Mouse (Mus musculus): ENCODE data around the gene Zbtb12. TPM values are rescaled to one million over a fixed set of nuclear protein-coding genes. Genes with fewer than 3 reads are reported as not detected.
A peak's percentile ranks its signal among the peaks of the same experiment; 100 is the strongest.

The Zbtb12 gene
- polyA plus RNA-seq, 1 experiment from 2014 or later = 1.5 TPM

- Histone ChIP-seq H3K9me3 (replicated peaks; ENCODE audit: control insufficient read depth, low read length) (no peaks in the 10 kb centered on the region), H3K4me1 (ENCODE audit: control insufficient read depth, insufficient read depth, low read length) (no peaks in the 10 kb centered on the region)
- WGBS = 83% methylated on average over 5 of the region's 5 CpGs
Observed at GRCm38 (mm10) chr17:34887942-34888341, 8.7 kb downstream of the Zbtb12 start.

GRCm38 (mm10) chr17:34890074-34890743 is 10.9 kb downstream of the Zbtb12 start:
- ATAC-seq (replicated peaks; ENCODE audit: extremely low read depth, insufficient read depth, low FRiP score) = no peak
- 81% methylated on average over 12 of the region's 12 CpGs for WGBS
- Histone ChIP-seq H3K36me3 (ENCODE audit: control insufficient read depth, insufficient read depth) (no peaks in the 10 kb centered on the region), H3K4me2 (ENCODE audit: low read depth, low read length) (no peak overlapping the region), H3K27ac (ENCODE audit: low read length) (no peak overlapping the region), H3K9me3 (replicated peaks; ENCODE audit: control insufficient read depth, low read length) (no peaks in the 10 kb centered on the region), H3K4me1 (ENCODE audit: control insufficient read depth, insufficient read depth, low read length) (peaks cover 2% of the 10 kb centered on the region; the same call in 1 of the 2 replicates), H3K27me3 (ENCODE audit: control insufficient read depth, insufficient read depth, low read length) (no peaks in the 10 kb centered on the region), H3K9ac (ENCODE audit: low read length) (no peak overlapping the region), H3K4me3 (ENCODE audit: low read length) (no peak overlapping the region)

More at GRCm38 (mm10) chr17:34887942-34888341, 8.7 kb downstream of the Zbtb12 start:
- no peaks in the 10 kb centered on the region for H3K36me3 ChIP-seq (ENCODE audit: control insufficient read depth, insufficient read depth)
- H3K9ac ChIP-seq (ENCODE audit: low read length) = no peak overlapping the region
- H3K27me3 ChIP-seq (ENCODE audit: control insufficient read depth, insufficient read depth, low read length) = no peaks in the 10 kb centered on the region
- no peak overlapping the region for H3K4me2 ChIP-seq (ENCODE audit: low read depth, low read length)
- no peak overlapping the region for H3K4me3 ChIP-seq (ENCODE audit: low read length)
- H3K27ac ChIP-seq (ENCODE audit: low read length) = no peak overlapping the region
- no peak for ATAC-seq (replicated peaks; ENCODE audit: extremely low read depth, insufficient read depth, low FRiP score)

- H3K27ac ChIP-seq (ENCODE audit: low read length) = no peak overlapping the region
- no peak for ATAC-seq (replicated peaks; ENCODE audit: extremely low read depth, insufficient read depth, low FRiP score)
- H3K4me2 ChIP-seq (ENCODE audit: low read depth, low read length) = no peak overlapping the region
- H3K4me3 ChIP-seq (ENCODE audit: low read length) = no peak overlapping the region
- H3K9me3 ChIP-seq (replicated peaks; ENCODE audit: control insufficient read depth, low read length) = no peaks in the 10 kb centered on the region
- no peak overlapping the region for H3K9ac ChIP-seq (ENCODE audit: low read length)
- peaks cover 2% of the 10 kb centered on the region; the same call in 1 of the 2 replicates for H3K36me3 ChIP-seq (ENCODE audit: control insufficient read depth, insufficient read depth)
- WGBS = 93% methylated on average over 2 of the region's 2 CpGs
- no peaks in the 10 kb centered on the region for H3K27me3 ChIP-seq (ENCODE audit: control insufficient read depth, insufficient read depth, low read length)
- peaks cover 6% of the 10 kb centered on the region for H3K4me1 ChIP-seq (ENCODE audit: control insufficient read depth, insufficient read depth, low read length)
Observed at GRCm38 (mm10) chr17:34891377-34891776, 12.1 kb downstream of the Zbtb12 start.

GRCm38 (mm10) chr17:34893072-34893824 is 14.0 kb downstream of the Zbtb12 start:
- H3K27me3 ChIP-seq (ENCODE audit: control insufficient read depth, insufficient read depth, low read length) = no peaks in the 10 kb centered on the region
- H3K9ac ChIP-seq (ENCODE audit: low read length) = peak overlapping the region; percentile 42
- no peak for ATAC-seq (replicated peaks; ENCODE audit: extremely low read depth, insufficient read depth, low FRiP score)
- peak overlapping the region; percentile 46 for H3K27ac ChIP-seq (ENCODE audit: low read length)
- H3K9me3 ChIP-seq (replicated peaks; ENCODE audit: control insufficient read depth, low read length) = no peaks in the 10 kb centered on the region
- peak overlapping the region; percentile 86 for H3K4me2 ChIP-seq (ENCODE audit: low read depth, low read length)
- H3K4me1 ChIP-seq (ENCODE audit: control insufficient read depth, insufficient read depth, low read length) = peaks cover 16% of the 10 kb centered on the region
- 74% methylated on average over 12 of the region's 12 CpGs for WGBS
- peaks cover 4% of the 10 kb centered on the region; the same call in 1 of the 2 replicates for H3K36me3 ChIP-seq (ENCODE audit: control insufficient read depth, insufficient read depth)
- H3K4me3 ChIP-seq (ENCODE audit: low read length) = peak overlapping the region; percentile 87; the same call in 1 of the 2 replicates

GRCm38 (mm10) chr17:34894074-34894597 is 14.9 kb downstream of the Zbtb12 start:
- no peaks in the 10 kb centered on the region for H3K27me3 ChIP-seq (ENCODE audit: control insufficient read depth, insufficient read depth, low read length)
- peaks cover 16% of the 10 kb centered on the region for H3K4me1 ChIP-seq (ENCODE audit: control insufficient read depth, insufficient read depth, low read length)
- H3K9me3 ChIP-seq (replicated peaks; ENCODE audit: control insufficient read depth, low read length) = no peaks in the 10 kb centered on the region
- peaks cover 4% of the 10 kb centered on the region; the same call in 1 of the 2 replicates for H3K36me3 ChIP-seq (ENCODE audit: control insufficient read depth, insufficient read depth)
- peak overlapping the region; percentile 86 for H3K4me2 ChIP-seq (ENCODE audit: low read depth, low read length)
- under 1% methylated on average over 48 of the region's 51 CpGs for WGBS
- H3K9ac ChIP-seq (ENCODE audit: low read length) = peak overlapping the region; percentile 91
- peak; percentile 91 for ATAC-seq (replicated peaks; ENCODE audit: extremely low read depth, insufficient read depth, low FRiP score)
- peak overlapping the region; percentile 89 for H3K27ac ChIP-seq (ENCODE audit: low read length)
- H3K4me3 ChIP-seq (ENCODE audit: low read length) = peak overlapping the region; percentile 87

GRCm38 (mm10) chr17:34894801-34895530 is 15.7 kb downstream of the Zbtb12 start:
- Histone ChIP-seq H3K27me3 (ENCODE audit: control insufficient read depth, insufficient read depth, low read length) (no peaks in the 10 kb centered on the region), H3K9ac (ENCODE audit: low read length) (peak overlapping the region; percentile 91), H3K4me3 (ENCODE audit: low read length) (peak overlapping the region; percentile 87), H3K4me2 (ENCODE audit: low read depth, low read length) (peak overlapping the region; percentile 86), H3K36me3 (ENCODE audit: control insufficient read depth, insufficient read depth) (peaks cover 4% of the 10 kb centered on the region; the same call in 1 of the 2 replicates), H3K9me3 (replicated peaks; ENCODE audit: control insufficient read depth, low read length) (no peaks in the 10 kb centered on the region), H3K27ac (ENCODE audit: low read length) (peak overlapping the region; percentile 89), H3K4me1 (ENCODE audit: control insufficient read depth, insufficient read depth, low read length) (peaks cover 17% of the 10 kb centered on the region)
- peak; percentile 4 for ATAC-seq (replicated peaks; ENCODE audit: extremely low read depth, insufficient read depth, low FRiP score)
- 10% methylated on average over 48 of the region's 51 CpGs for WGBS

GRCm38 (mm10) chr17:34895724-34896123 is 16.4 kb downstream of the Zbtb12 start:
- H3K9ac ChIP-seq (ENCODE audit: low read length) = no peak overlapping the region; the same call in none of the 2 replicates
- H3K36me3 ChIP-seq (ENCODE audit: control insufficient read depth, insufficient read depth) = peaks cover 4% of the 10 kb centered on the region; the same call in 1 of the 2 replicates
- H3K27ac ChIP-seq (ENCODE audit: low read length) = no peak overlapping the region; the same call in 1 of the 2 replicates
- no peak for ATAC-seq (replicated peaks; ENCODE audit: extremely low read depth, insufficient read depth, low FRiP score)
- peak overlapping the region; percentile 86; the same call in 1 of the 2 replicates for H3K4me2 ChIP-seq (ENCODE audit: low read depth, low read length)
- no peak overlapping the region for H3K4me3 ChIP-seq (ENCODE audit: low read length)
- no peaks in the 10 kb centered on the region for H3K9me3 ChIP-seq (replicated peaks; ENCODE audit: control insufficient read depth, low read length)
- H3K27me3 ChIP-seq (ENCODE audit: control insufficient read depth, insufficient read depth, low read length) = no peaks in the 10 kb centered on the region
- 93% methylated on average over 15 of the region's 15 CpGs for WGBS
- peaks cover 22% of the 10 kb centered on the region for H3K4me1 ChIP-seq (ENCODE audit: control insufficient read depth, insufficient read depth, low read length)

GRCm38 (mm10) chr17:34896366-34896765 is 17.1 kb downstream of the Zbtb12 start:
- Histone ChIP-seq H3K4me2 (ENCODE audit: low read depth, low read length) (no peak overlapping the region), H3K4me1 (ENCODE audit: control insufficient read depth, insufficient read depth, low read length) (peaks cover 22% of the 10 kb centered on the region)
- no peak for ATAC-seq (replicated peaks; ENCODE audit: extremely low read depth, insufficient read depth, low FRiP score)

More at GRCm38 (mm10) chr17:34896366-34896765, 17.1 kb downstream of the Zbtb12 start:
- Histone ChIP-seq H3K9ac (ENCODE audit: low read length) (no peak overlapping the region), H3K4me3 (ENCODE audit: low read length) (no peak overlapping the region), H3K27me3 (ENCODE audit: control insufficient read depth, insufficient read depth, low read length) (no peaks in the 10 kb centered on the region), H3K36me3 (ENCODE audit: control insufficient read depth, insufficient read depth) (peaks cover 4% of the 10 kb centered on the region; the same call in 1 of the 2 replicates), H3K27ac (ENCODE audit: low read length) (no peak overlapping the region), H3K9me3 (replicated peaks; ENCODE audit: control insufficient read depth, low read length) (no peaks in the 10 kb centered on the region)
- 81% methylated on average over 17 of the region's 17 CpGs for WGBS

All from heart, embryonic 16.5 days (tissue).